Mouse (Mus musculus) liver, adult (tissue): Measurements from ENCODE around the gene Traf3.

ENCODE experiments used
- GATA4 ChIP-seq: IDR thresholded peaks from 2 replicates; pipeline ENCODE4 v1.6.1; 2014; ENCODE audit warnings: mild to moderate bottlenecking, low read length; ENCODE audit not compliant: insufficient replicate concordance

The Traf3 gene

GRCm38 (mm10) chr12:111165831-111166591 is at the start of gene Traf3:
Traf3 (plus strand) TSS chr12:111166370.
- TF ChIP-seq GATA4: no peak

GRCm38 (mm10) chr12:111119506-111120085 is 46.6 kb upstream of the Traf3 start:
- no peak for TF ChIP-seq GATA4

- no peak for TF ChIP-seq GATA4
Measured at GRCm38 (mm10) chr12:111120976-111121645, 45.1 kb upstream of the Traf3 start.

GRCm38 (mm10) chr12:111122332-111122852 is 43.8 kb upstream of the Traf3 start:
- TF ChIP-seq GATA4: no peak

- no peak for TF ChIP-seq GATA4
Measured at GRCm38 (mm10) chr12:111124601-111125260, 41.4 kb upstream of the Traf3 start.

- no peak for TF ChIP-seq GATA4
Measured at GRCm38 (mm10) chr12:111125666-111126065, 40.5 kb upstream of the Traf3 start.

GRCm38 (mm10) chr12:111134169-111134568 is 32.0 kb upstream of the Traf3 start:
- no peak for TF ChIP-seq GATA4

- TF ChIP-seq GATA4: no peak
Measured at GRCm38 (mm10) chr12:111134791-111135733, 31.1 kb upstream of the Traf3 start.

- no peak for TF ChIP-seq GATA4
Measured at GRCm38 (mm10) chr12:111135953-111136352, 30.2 kb upstream of the Traf3 start.

- TF ChIP-seq GATA4: no peak
Measured at GRCm38 (mm10) chr12:111137079-111137478, 29.1 kb upstream of the Traf3 start.

- no peak for TF ChIP-seq GATA4
Measured at GRCm38 (mm10) chr12:111143005-111143508, 23.1 kb upstream of the Traf3 start.

GRCm38 (mm10) chr12:111143509-111144063 is 22.6 kb upstream of the Traf3 start:
- no peak for TF ChIP-seq GATA4

- no peak for TF ChIP-seq GATA4
Measured at GRCm38 (mm10) chr12:111144598-111144997, 21.6 kb upstream of the Traf3 start.

GRCm38 (mm10) chr12:111145269-111145668 is 20.9 kb upstream of the Traf3 start:
- no peak for TF ChIP-seq GATA4
